Mouse (Mus musculus): ENCODE data around the gene Aurkaip1.
A peak's percentile ranks its signal among the peaks of the same experiment; 100 is the strongest.
"Not testable (repeated sequence)": the region's sequence is repeated elsewhere in the genome, so short reads cannot be mapped to it uniquely, and the experiment has no call there.

The Aurkaip1 gene

DNA sequence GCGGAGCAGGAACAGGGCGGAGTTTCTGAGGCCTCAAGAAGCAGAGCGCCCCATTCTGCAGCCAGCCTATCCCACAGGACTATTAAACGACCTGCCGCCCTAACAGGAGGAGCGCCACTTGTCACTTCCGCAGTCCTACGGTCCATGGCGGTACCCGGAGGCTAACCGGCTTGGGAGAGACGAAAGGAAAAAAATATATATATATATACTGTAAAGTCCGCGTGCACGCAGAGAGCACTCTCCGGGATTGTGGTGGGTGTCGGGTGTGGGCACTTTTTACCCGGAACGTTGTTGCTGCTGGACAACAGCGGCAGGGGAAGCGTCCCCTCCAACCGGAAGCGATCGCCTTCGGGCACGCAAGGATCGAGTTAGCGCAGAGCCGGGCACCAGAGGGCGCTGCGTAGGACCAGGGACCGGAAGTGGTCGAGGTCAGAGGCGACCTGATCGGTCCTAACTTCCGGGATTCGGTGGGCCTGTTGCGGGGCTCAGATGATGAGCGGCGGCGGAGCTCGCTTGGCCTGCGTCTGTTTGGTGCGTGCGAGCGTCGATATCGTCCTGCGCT is at the start of gene Aurkaip1:
Aurkaip1 (plus strand) TSS at position 68 of the 562 bp plus-strand sequence.
- peak; percentile 95 for DNase-seq

GRCm38 (mm10) chr4:155783486-155784080 is 47.5 kb upstream of the Aurkaip1 start:
- no peak for DNase-seq

DNA sequence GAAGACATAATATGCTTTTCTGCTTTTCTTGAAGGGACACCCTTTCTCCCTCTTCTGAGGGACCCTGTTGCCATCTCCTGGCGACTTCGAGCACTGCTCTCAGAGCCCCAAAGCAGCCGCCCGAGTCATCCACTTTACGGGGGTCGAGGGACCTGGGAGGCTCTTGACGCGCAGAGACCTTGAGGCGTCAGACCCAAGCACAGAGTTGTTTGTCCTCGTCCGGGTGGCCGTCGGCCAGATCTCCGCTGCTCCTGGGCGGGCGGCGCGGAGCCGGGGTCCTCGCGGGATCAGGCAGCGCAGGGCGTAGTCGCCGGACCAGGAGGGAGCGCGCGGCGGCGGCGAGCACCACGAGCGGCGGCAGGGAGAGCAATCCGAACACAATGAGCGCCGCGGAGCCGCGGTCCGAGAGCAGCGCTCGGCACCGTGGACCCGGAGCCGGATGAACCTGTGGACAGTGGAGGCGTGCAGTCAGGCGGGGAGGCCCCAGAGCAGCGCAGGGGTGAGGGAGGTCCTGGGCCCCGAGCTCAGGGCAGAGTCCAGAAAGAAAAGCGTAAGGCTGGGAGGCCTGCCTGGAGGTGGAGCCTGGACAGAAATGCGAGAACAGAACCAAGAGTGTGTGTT is 46.9 kb upstream of the Aurkaip1 start:
- peak; percentile 67 to 68 for DNase-seq

DNA sequence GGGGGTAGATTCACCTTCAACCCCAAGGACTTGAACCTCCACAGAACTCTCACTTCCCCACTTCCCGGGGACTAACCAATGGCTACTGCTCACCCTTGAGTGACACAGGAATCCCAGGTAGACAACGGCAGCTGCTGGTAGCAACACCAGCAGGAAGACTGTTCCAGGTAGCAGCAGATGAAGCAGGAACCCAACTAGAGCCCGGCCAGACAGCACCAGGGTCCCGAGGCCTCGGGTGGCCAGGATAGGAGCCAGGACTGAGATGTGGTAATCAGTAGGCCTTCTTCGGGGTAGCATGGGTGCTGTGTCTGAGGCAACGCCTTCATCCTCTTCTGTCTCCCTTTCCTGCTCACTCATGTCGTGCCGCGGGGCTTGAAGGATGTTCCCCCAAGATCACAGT is 45.8 kb upstream of the Aurkaip1 start:
- DNase-seq: no peak

GRCm38 (mm10) chr4:155785819-155786218 is 45.3 kb upstream of the Aurkaip1 start, which contains the start of gene Tmem88b:
Tmem88b (minus strand) TSS chr4:155785874.
- DNase-seq: no peak

- DNase-seq: no peak
These were observed 42.8 kb upstream of the Aurkaip1 start for GRCm38 (mm10) chr4:155788300-155788699.

DNA sequence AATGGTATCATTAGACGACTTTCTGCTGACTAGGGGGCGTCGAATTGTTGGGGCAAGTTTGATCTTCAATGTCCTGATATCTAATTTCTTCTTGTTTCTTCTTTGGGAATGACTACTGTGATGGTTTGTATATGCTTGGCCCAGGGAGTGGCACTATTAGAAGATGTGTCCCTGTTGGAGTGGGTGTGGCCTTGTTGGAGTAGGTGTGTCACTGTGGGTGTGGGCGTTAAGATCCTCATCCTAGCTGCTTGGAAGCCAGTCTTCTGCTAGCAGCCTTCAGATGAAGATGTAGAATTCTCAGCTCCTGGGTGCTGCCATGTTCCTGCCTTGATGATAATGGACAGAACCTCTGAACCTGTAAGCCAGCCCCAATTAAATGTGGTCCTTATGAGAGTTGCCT is 42.2 kb upstream of the Aurkaip1 start:
- not testable (repeated sequence) for DNase-seq

DNA sequence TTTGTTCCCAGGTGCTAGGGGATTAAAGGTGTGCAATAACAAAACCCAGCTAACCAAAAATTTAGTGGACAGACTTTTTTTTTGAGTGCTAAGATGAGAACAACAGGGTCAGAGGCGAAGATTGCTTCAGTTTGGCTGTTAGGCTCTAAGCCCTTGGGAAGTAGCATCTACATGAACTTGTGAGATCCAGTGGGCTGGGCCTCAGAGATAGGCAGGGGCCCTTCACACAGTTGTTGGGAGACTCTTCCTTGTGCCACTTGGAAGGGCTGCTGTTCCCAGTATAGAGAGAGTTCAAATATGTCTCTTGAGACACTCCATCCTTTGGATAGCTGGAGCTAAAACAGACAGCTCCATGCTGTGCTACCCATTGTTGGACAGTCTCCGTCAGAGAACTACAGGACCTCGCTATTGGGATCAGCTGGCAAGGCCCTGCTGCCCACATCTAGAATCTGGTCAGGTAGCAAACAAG is 41.0 kb upstream of the Aurkaip1 start, which contains the start of gene Ankrd65:
Ankrd65 (plus strand) TSS at position 419 of the 469 bp plus-strand sequence.
- no peak for DNase-seq

- no peak for DNase-seq
These were observed 40.4 kb upstream of the Aurkaip1 start for GRCm38 (mm10) chr4:155790650-155791161.

- no peak for DNase-seq
These were observed 39.7 kb upstream of the Aurkaip1 start for GRCm38 (mm10) chr4:155791240-155791933.

GRCm38 (mm10) chr4:155793730-155794129 is 37.3 kb upstream of the Aurkaip1 start:
- no peak for DNase-seq

- no peak for DNase-seq
These were observed 29.0 kb upstream of the Aurkaip1 start for GRCm38 (mm10) chr4:155802075-155802474.

DNA sequence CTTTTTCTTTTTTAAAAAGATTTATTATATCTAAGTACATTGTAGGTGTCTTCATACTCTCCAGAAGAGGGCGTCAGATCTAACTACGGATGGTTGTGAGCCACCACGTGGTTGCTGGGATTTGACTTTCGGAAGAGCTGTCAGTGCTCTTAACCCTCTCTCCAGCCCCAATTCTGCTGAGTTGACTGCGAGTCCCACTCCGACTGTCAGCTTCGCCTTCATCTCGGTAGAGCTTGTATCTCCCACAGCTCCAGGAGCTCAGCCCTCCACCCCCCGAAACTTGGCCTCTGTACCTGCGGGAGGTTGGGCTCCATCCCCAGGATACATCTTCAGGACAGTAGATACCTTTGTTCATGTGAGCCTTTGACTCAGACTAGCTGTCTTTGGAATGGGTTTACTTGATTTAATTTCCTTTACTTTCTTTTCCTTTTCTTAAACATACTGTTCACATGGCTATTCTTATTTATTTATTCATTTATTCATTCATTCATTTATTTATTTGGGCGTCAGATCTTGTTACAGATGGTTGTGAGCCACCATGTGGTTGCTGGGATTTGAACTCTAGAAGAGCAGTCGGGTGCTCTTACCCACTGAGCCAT is 28.2 kb upstream of the Aurkaip1 start, which contains the start of gene Mrpl20:
Mrpl20 (plus strand) TSS at position 138 of the 599 bp plus-strand sequence.
- no peak for DNase-seq

- DNase-seq: peak; percentile 95 to 97
These were observed 27.6 kb upstream of the Aurkaip1 start for GRCm38 (mm10) chr4:155803340-155804041.

DNA sequence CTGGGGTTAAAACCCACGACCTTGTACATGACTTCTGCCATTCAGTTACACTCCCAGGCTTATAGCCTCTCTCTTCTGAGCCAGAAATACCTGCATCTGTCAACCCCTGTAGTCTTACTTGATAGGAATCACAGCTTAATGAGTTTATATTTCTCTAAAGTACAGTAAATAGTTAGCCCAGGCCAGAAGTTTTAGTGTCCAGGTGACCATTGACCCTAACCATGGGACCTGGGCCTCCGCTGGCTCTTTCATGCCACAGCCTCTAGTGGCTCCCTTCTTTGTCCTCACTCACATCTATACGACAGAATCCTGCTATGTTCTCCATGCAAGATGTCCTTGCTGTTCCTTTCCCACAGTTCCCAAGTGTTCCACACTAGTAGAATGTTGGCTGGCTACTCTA is 23.2 kb upstream of the Aurkaip1 start:
- DNase-seq: no peak

GRCm38 (mm10) chr4:155811929-155812664 is 19.0 kb upstream of the Aurkaip1 start, which contains the start of gene Ccnl2:
Ccnl2 (plus strand) TSS chr4:155812489.
- DNase-seq: peak; percentile 90 to 95

GRCm38 (mm10) chr4:155812665-155813181 is 18.3 kb upstream of the Aurkaip1 start:
- peak in 1 of 2 experiments; percentile 52 for DNase-seq

- DNase-seq: no peak
These were observed 13.5 kb upstream of the Aurkaip1 start for GRCm38 (mm10) chr4:155817533-155817932.

DNA sequence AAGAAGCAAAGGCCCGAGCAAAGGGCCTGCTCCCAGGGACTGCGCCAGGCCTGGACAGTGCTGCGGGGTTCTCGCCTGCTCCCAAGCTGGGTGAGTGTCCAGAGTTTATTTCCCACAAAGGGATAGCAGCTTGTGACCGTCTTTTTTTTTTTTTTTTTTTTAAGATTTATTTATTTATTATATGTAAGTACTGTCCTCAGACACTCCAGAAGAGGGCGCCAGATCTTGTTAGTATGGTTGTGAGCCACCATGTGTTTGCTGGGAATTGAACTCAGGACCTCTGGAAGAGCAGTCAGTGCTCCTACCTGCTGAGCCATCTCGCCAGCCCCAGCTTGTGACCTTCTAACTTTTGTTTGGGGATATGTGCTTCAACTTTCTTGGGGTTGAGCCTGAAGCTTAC is 10.0 kb upstream of the Aurkaip1 start:
- no peak for DNase-seq

GRCm38 (mm10) chr4:155823443-155823842 is 7.6 kb upstream of the Aurkaip1 start:
- no peak for DNase-seq

DNA sequence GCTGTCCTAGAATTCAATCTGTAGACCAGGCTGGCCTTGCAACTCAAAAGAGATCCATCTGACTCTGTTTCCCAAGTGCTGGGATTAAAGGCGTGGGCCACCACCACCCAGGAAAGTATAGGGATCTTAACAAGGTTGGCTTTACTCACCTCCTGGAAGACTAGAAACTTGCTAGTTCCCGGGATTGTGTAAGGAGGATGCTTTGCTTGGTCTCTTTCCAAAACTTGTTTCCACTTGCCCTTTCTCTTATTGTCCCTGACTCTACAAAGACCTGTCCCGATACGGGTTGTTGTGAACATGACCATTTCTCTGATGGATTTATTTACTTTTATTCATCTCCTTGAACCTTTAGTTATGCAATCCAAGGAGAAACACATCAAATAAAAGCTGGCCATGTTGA is 1.2 kb upstream of the Aurkaip1 start:
- DNase-seq: no peak

Data from thymus, postnatal 36 days (tissue).